Mouse (Mus musculus): ENCODE results near the gene Tspan2. TPM values are rescaled to one million over a fixed set of nuclear protein-coding genes. Genes with fewer than 3 reads are reported as not detected.
A peak's percentile ranks its signal among the peaks of the same experiment; 100 is the strongest.

Tspan2 gene
- polyA plus RNA-seq, 1 experiment from 2014 or later, result 2.1 TPM

DNA sequence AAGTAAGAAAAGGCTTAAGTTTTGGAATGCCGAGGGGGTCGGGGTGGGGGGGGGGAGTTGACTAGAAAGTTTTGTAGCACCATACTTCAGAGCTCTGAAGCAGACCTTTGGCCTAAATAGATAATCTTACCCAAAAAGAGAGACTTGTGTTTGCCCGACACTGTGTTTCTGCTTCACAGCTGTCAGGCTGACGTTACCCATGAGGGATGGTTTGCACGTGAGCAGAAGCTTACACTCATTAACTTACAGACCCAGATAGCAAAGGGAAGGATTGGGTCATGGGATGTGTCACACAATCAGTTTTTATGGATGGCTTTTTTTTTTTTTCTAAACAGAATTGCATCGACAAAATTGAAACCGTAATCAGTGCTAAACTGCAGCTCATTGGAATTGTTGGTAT is 30.5 kb downstream of the Tspan2 start:
- Histone ChIP-seq H3K27me3 (ENCODE audit: insufficient read depth, low read length) (no peaks in the 10 kb centered on the region), H3K4me2 (ENCODE audit: low read depth, low read length) (no peak overlapping the region), H3K36me3 (replicated peaks; ENCODE audit: insufficient read depth, low read length) (no peaks in the 10 kb centered on the region), H3K4me3 (ENCODE audit: low read depth, low read length) (no peak overlapping the region), H3K4me1 (ENCODE audit: insufficient read depth) (no peaks in the 10 kb centered on the region), H3K9me3 (ENCODE audit: low read length) (no peaks in the 10 kb centered on the region), H3K27ac (ENCODE audit: low read depth) (no peak overlapping the region), H3K9ac (replicated peaks) (no peak overlapping the region)
- TF ChIP-seq EP300 (IDR thresholded peaks at IDR 0.05; ENCODE audit: low read depth), result no peak
- no peak for TF ChIP-seq CTCF (IDR thresholded peaks at IDR 0.05; ENCODE audit: low read depth)
- ATAC-seq, result no peak
- 74% methylated on average over 7 of the region's 7 CpGs for WGBS (ENCODE audit: insufficient replicate concordance)
- DNase-seq, result no peak

DNA sequence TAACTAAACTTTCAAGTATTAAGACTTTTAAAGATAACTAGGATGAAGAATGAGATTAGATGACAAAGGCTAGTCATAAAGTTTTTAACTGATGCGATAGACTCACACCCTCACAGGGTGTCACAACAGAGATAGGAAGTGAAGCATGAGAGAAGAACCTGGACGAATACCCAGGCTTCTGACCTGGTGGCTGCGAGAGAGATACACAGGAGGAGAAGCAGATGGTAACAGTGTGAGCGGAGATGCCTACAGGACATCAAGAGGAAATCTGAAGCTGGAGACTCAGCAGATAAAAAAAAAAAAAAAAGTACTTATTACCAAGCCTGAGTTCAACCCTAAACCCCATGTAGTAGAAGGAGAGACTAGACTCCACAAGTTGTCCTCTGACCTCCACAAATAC is 38.7 kb downstream of the Tspan2 start:
- ATAC-seq, result no peak

DNA sequence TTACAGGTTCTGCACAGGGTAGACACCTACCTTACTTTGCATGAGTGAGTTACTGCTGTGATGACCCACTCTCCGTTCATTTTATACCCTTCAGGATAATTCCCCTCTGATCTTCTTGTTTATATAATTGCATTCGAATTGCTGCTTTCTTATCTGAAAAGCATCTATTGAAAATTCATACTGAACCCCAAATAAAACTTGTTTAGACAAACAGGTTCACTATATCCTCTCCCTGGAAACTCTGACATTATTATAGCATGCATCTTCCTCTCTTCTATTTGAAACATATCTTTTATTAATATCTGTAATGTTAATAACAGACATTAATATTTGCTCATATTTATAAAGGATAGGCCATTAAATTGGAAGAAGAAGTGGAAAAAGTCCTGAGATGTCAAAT is 48.3 kb downstream of the Tspan2 start, which contains the start of gene Tshb:
Gene Tshb (minus strand): TSS at position 101 of the 400 bp plus-strand sequence.
- H3K9ac ChIP-seq (replicated peaks), result no peak within 1 kb of the TSS
- H3K9me3 ChIP-seq (ENCODE audit: low read length), result no peaks in the 10 kb centered on the region
- H3K4me1 ChIP-seq (ENCODE audit: insufficient read depth), result no peaks in the 10 kb centered on the region
- H3K4me2 ChIP-seq (ENCODE audit: low read depth, low read length), result no peak within 1 kb of the TSS
- DNase-seq, result no peak
- no peak within 1 kb of the TSS for H3K4me3 ChIP-seq (ENCODE audit: low read depth, low read length)
- no peaks in the 10 kb centered on the region for H3K36me3 ChIP-seq (replicated peaks; ENCODE audit: insufficient read depth, low read length)
- no peak for ATAC-seq
- WGBS (ENCODE audit: insufficient replicate concordance), result 60% methylated on average over 2 of the region's 2 CpGs
- TF ChIP-seq EP300 (IDR thresholded peaks at IDR 0.05; ENCODE audit: low read depth) (no peak), CTCF (IDR thresholded peaks at IDR 0.05; ENCODE audit: low read depth) (no peak)
- H3K27ac ChIP-seq (ENCODE audit: low read depth), result no peak within 1 kb of the TSS
- H3K27me3 ChIP-seq (ENCODE audit: insufficient read depth, low read length), result no peaks in the 10 kb centered on the region

More for the DNA sequence above, 38.7 kb downstream of the Tspan2 start:
- Histone ChIP-seq H3K4me2 (ENCODE audit: low read depth, low read length) (no peak overlapping the region), H3K9ac (replicated peaks) (no peak overlapping the region), H3K27me3 (ENCODE audit: insufficient read depth, low read length) (no peaks in the 10 kb centered on the region), H3K9me3 (ENCODE audit: low read length) (no peaks in the 10 kb centered on the region), H3K36me3 (replicated peaks; ENCODE audit: insufficient read depth, low read length) (no peaks in the 10 kb centered on the region), H3K27ac (ENCODE audit: low read depth) (no peak overlapping the region), H3K4me3 (ENCODE audit: low read depth, low read length) (no peak overlapping the region), H3K4me1 (ENCODE audit: insufficient read depth) (no peaks in the 10 kb centered on the region)
- WGBS (ENCODE audit: insufficient replicate concordance), result 73% methylated on average over 4 of the region's 4 CpGs
- no peak for TF ChIP-seq EP300 (IDR thresholded peaks at IDR 0.05; ENCODE audit: low read depth)
- TF ChIP-seq CTCF (IDR thresholded peaks at IDR 0.05; ENCODE audit: low read depth), result no peak
- DNase-seq, result no peak

DNA sequence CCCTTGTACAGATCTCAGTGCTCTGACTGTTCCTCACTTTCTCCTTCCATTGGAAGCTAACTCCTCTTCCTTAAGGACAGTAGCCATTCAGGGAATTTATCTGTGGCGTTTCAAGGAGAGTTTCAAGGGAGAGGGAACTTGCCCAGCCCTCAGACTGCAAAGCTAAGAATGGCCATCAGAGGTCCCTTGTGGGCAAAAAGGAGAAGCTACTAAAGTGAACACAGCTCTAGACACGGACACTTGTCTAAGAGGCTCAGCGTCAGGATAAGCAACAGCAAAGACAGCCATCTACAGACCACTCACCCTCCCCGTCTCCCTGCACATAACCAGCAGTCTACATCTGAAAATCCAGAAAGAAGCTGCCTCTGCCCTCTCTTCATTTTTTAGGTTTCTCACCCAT is 53.0 kb downstream of the Tspan2 start:
- Histone ChIP-seq H3K4me3 (ENCODE audit: low read depth, low read length) (no peak overlapping the region), H3K9me3 (ENCODE audit: low read length) (no peaks in the 10 kb centered on the region), H3K4me2 (ENCODE audit: low read depth, low read length) (no peak overlapping the region), H3K9ac (replicated peaks) (no peak overlapping the region), H3K4me1 (ENCODE audit: insufficient read depth) (no peaks in the 10 kb centered on the region), H3K27ac (ENCODE audit: low read depth) (no peak overlapping the region), H3K27me3 (ENCODE audit: insufficient read depth, low read length) (no peaks in the 10 kb centered on the region), H3K36me3 (replicated peaks; ENCODE audit: insufficient read depth, low read length) (no peaks in the 10 kb centered on the region)
- DNase-seq (no peak), ATAC-seq (no peak)
- 20% methylated on average over 4 of the region's 4 CpGs for WGBS (ENCODE audit: insufficient replicate concordance)
- TF ChIP-seq CTCF (IDR thresholded peaks at IDR 0.05; ENCODE audit: low read depth), result peak; percentile 34; the same call in 1 of the 2 replicates
- no peak for TF ChIP-seq EP300 (IDR thresholded peaks at IDR 0.05; ENCODE audit: low read depth)

DNA sequence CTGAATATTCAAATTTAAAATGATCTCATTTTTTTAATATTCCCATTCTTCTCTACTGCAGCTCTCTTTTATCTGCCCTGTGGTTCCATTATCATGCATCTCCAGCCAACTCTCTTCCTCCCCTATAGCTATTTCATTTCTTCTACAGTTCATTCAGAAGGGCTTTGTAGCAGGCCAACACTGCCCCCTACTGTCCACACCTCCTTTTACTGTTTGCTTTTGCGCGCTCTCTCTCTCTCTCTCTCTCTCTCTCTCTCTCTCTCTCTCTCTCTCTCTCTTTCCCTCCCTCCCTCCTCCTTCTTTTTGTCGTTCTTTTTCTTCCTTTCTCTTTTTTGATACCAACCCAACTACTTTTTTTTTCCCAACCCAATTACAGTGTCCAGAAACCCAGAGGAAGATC is 69.6 kb downstream of the Tspan2 start:
- no peaks in the 10 kb centered on the region for H3K9me3 ChIP-seq (ENCODE audit: low read length)
- H3K9ac ChIP-seq (replicated peaks), result no peak overlapping the region
- no peaks in the 10 kb centered on the region for H3K36me3 ChIP-seq (replicated peaks; ENCODE audit: insufficient read depth, low read length)
- TF ChIP-seq CTCF (IDR thresholded peaks at IDR 0.05; ENCODE audit: low read depth) (peak; percentile 84), EP300 (IDR thresholded peaks at IDR 0.05; ENCODE audit: low read depth) (0 out of 2 replicates have a peak, but pooled peaks have one; percentile 26)
- no peak overlapping the region for H3K27ac ChIP-seq (ENCODE audit: low read depth)
- H3K4me1 ChIP-seq (ENCODE audit: insufficient read depth), result no peaks in the 10 kb centered on the region
- H3K4me3 ChIP-seq (ENCODE audit: low read depth, low read length), result no peak overlapping the region
- H3K27me3 ChIP-seq (ENCODE audit: insufficient read depth, low read length), result no peaks in the 10 kb centered on the region
- peak; percentile 25; the same call in 1 of the 2 replicates for ATAC-seq
- peak; percentile 78 for DNase-seq
- H3K4me2 ChIP-seq (ENCODE audit: low read depth, low read length), result no peak overlapping the region
- whole genome bisulfite sequencing (ENCODE audit: insufficient replicate concordance), result 3% methylated on average over 3 of the region's 3 CpGs

DNA sequence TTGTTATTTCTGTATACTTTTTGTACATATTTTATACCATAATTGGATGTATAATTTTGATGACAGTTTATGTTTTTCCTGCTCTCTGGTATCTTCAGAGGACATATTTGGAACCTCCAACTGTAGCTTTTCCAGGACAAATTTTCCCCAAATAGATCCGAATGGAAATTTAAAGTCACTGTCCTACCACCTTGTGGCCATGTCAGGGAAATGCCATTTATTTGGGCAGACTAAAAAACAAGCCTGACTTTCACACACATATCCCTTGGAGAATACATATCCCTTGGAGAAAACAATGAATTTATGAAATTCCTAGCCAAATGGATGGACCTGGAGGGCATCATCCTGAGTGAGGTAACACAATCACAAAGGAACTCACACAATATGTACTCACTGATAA is 108.1 kb downstream of the Tspan2 start:
- TF ChIP-seq EP300 (IDR thresholded peaks at IDR 0.05; ENCODE audit: low read depth) (no peak), CTCF (IDR thresholded peaks at IDR 0.05; ENCODE audit: low read depth) (peak; percentile 24)
- Histone ChIP-seq H3K9me3 (ENCODE audit: low read length) (no peaks in the 10 kb centered on the region), H3K27me3 (ENCODE audit: insufficient read depth, low read length) (no peaks in the 10 kb centered on the region), H3K27ac (ENCODE audit: low read depth) (no peak overlapping the region), H3K4me1 (ENCODE audit: insufficient read depth) (no peaks in the 10 kb centered on the region), H3K9ac (replicated peaks) (no peak overlapping the region), H3K4me2 (ENCODE audit: low read depth, low read length) (no peak overlapping the region), H3K36me3 (replicated peaks; ENCODE audit: insufficient read depth, low read length) (no peaks in the 10 kb centered on the region), H3K4me3 (ENCODE audit: low read depth, low read length) (no peak overlapping the region)
- no peak for DNase-seq
- WGBS (ENCODE audit: insufficient replicate concordance), result 47% methylated on average over 1 of the region's 1 CpGs
- no peak for ATAC-seq

DNA sequence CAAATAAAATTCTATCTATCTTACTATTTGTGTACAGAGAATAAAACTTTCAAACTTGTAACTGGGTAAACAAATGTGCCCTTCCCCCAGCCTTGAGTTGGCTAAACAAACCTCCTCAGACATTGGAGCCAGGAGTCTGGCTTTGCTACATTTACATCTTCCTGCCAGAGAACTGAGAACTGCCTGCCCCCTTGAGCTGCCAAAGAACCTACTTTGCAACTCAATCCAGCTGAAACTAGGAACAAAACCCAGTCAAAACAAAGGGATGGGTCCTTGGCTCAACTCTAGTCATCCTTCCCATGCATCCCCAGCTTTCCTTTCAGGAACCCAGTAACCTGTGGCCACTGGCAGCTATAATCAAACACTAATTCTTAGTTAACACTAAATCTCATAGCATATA is 114.3 kb downstream of the Tspan2 start:
- Histone ChIP-seq H3K9ac (replicated peaks) (no peak overlapping the region), H3K4me2 (ENCODE audit: low read depth, low read length) (no peak overlapping the region), H3K4me1 (ENCODE audit: insufficient read depth) (no peaks in the 10 kb centered on the region), H3K36me3 (replicated peaks; ENCODE audit: insufficient read depth, low read length) (no peaks in the 10 kb centered on the region), H3K27ac (ENCODE audit: low read depth) (no peak overlapping the region), H3K9me3 (ENCODE audit: low read length) (no peaks in the 10 kb centered on the region), H3K4me3 (ENCODE audit: low read depth, low read length) (no peak overlapping the region), H3K27me3 (ENCODE audit: insufficient read depth, low read length) (no peaks in the 10 kb centered on the region)
- TF ChIP-seq EP300 (IDR thresholded peaks at IDR 0.05; ENCODE audit: low read depth) (no peak), CTCF (IDR thresholded peaks at IDR 0.05; ENCODE audit: low read depth) (no peak)
- DNase-seq (no peak), ATAC-seq (no peak)

Other genes with a start within 250 kb of the Tspan2 start
- 0.04 TPM in 1 of 2 replicates, not detected in the other for gene Tshb, start 48.2 kb downstream of the Tspan2 start, polyA plus RNA-seq (2015; fragmentation: Nextera tagmentation; extraction: Ambion mirVana)
- gene Sycp1, start 201.6 kb downstream of the Tspan2 start, polyA plus RNA-seq (2015; fragmentation: Nextera tagmentation; extraction: Ambion mirVana), result not detected in 2 replicates
- gene Nr1h5, start 229.6 kb downstream of the Tspan2 start, polyA plus RNA-seq (2015; fragmentation: Nextera tagmentation; extraction: Ambion mirVana), result 2.1 and 2.2 TPM in 2 replicates